8 mouse cellular contexts compared by ENCODE assay signal in genomic region chr8:126583018-126583417, GRCm38 (mm10). TPM values are rescaled to one million over a fixed set of nuclear protein-coding genes. Genes with fewer than 3 reads are reported as not detected.
A peak's percentile ranks its signal among the peaks of the same experiment; 100 is the strongest.
DNase-seq lines count a peak whose midpoint lies in the region; ATAC-seq and TF ChIP-seq lines count a peak whose summit lies in the region.

No protein-coding gene starts in this region.

- no peaks in the 10 kb centered on the region for H3K9me3 ChIP-seq in midbrain, postnatal 0 days (ENCODE audit: low read length)
- no peaks in the 10 kb centered on the region for H3K9me3 ChIP-seq in midbrain, embryonic 16.5 days (replicated peaks; ENCODE audit: control insufficient read depth, low read length, poor library complexity, severe bottlenecking)
- H3K9me3 ChIP-seq in intestine, embryonic 16.5 days (ENCODE audit: control insufficient read depth, low read length), result no peaks in the 10 kb centered on the region
- peaks cover 6% of the 10 kb centered on the region; the same call in 1 of the 2 replicates for H3K9me3 ChIP-seq in stomach, embryonic 14.5 days (ENCODE audit: control insufficient read depth, low read depth, low read length)

- ATAC-seq in midbrain, postnatal 0 days (ENCODE audit: low FRiP score), result no peak
- no peak for ATAC-seq in midbrain, embryonic 16.5 days
- ATAC-seq in intestine, embryonic 16.5 days, result no peak
- ATAC-seq in stomach, embryonic 14.5 days (ENCODE audit: insufficient number of reproducible peaks, insufficient read depth, low FRiP score, low read depth), result no peak

- no peak overlapping the region for H3K4me3 ChIP-seq in midbrain, postnatal 0 days (ENCODE audit: low read depth, low read length)
- no peak overlapping the region for H3K4me3 ChIP-seq in midbrain, embryonic 16.5 days (ENCODE audit: low read depth, low read length)
- no peak overlapping the region for H3K4me3 ChIP-seq in intestine, embryonic 16.5 days (ENCODE audit: low read length)
- no peak overlapping the region for H3K4me3 ChIP-seq in stomach, embryonic 14.5 days (ENCODE audit: low read depth, low read length)

- H3K27me3 ChIP-seq in midbrain, postnatal 0 days (ENCODE audit: insufficient read depth, low read length), result no peaks in the 10 kb centered on the region
- no peaks in the 10 kb centered on the region for H3K27me3 ChIP-seq in midbrain, embryonic 16.5 days (ENCODE audit: control insufficient read depth, insufficient read depth, low read depth, low read length)
- no peaks in the 10 kb centered on the region for H3K27me3 ChIP-seq in intestine, embryonic 16.5 days (replicated peaks; ENCODE audit: control insufficient read depth, insufficient read depth, low read length)
- H3K27me3 ChIP-seq in stomach, embryonic 14.5 days (ENCODE audit: control insufficient read depth, insufficient read depth, low read length), result no peaks in the 10 kb centered on the region

- peak overlapping the region; percentile 97; the same call in 1 of the 2 replicates for H3K4me2 ChIP-seq in midbrain, postnatal 0 days (ENCODE audit: low read depth, low read length, poor library complexity, severe bottlenecking)
- no peak overlapping the region for H3K4me2 ChIP-seq in midbrain, embryonic 16.5 days (ENCODE audit: low read length)
- peak overlapping the region; percentile 86; the same call in 1 of the 2 replicates for H3K4me2 ChIP-seq in intestine, embryonic 16.5 days (ENCODE audit: low read depth, low read length)
- no peak overlapping the region for H3K4me2 ChIP-seq in stomach, embryonic 14.5 days (replicated peaks; ENCODE audit: low read depth, low read length)

- no peak for TF ChIP-seq CTCF in midbrain, postnatal 0 days (IDR thresholded peaks at IDR 0.05)

- H3K4me1 ChIP-seq in midbrain, postnatal 0 days (ENCODE audit: insufficient read depth, low read length), result peaks cover 16% of the 10 kb centered on the region
- H3K4me1 ChIP-seq in midbrain, embryonic 16.5 days (ENCODE audit: control insufficient read depth, insufficient read depth, low read length), result peaks cover 45% of the 10 kb centered on the region
- peaks cover 41% of the 10 kb centered on the region for H3K4me1 ChIP-seq in intestine, embryonic 16.5 days (ENCODE audit: control insufficient read depth, insufficient read depth, low read length)
- H3K4me1 ChIP-seq in stomach, embryonic 14.5 days (ENCODE audit: control insufficient read depth, insufficient read depth, low read length), result peaks cover 17% of the 10 kb centered on the region; the same call in 1 of the 2 replicates

- no peak overlapping the region for H3K27ac ChIP-seq in midbrain, postnatal 0 days (ENCODE audit: low read depth, low read length)
- H3K27ac ChIP-seq in midbrain, embryonic 16.5 days (ENCODE audit: low read length), result no peak overlapping the region
- peak overlapping the region; percentile 98 for H3K27ac ChIP-seq in intestine, embryonic 16.5 days (ENCODE audit: low read length)
- peak overlapping the region; percentile 96; the same call in 1 of the 2 replicates for H3K27ac ChIP-seq in stomach, embryonic 14.5 days (ENCODE audit: low read length)

- no peak overlapping the region for H3K9ac ChIP-seq in midbrain, postnatal 0 days (replicated peaks; ENCODE audit: low read length, poor library complexity, severe bottlenecking)
- no peak overlapping the region for H3K9ac ChIP-seq in midbrain, embryonic 16.5 days (ENCODE audit: low read depth, low read length)
- H3K9ac ChIP-seq in intestine, embryonic 16.5 days (ENCODE audit: low read depth, low read length), result 0 out of 2 replicates have a peak overlapping the region, but pooled peaks have one; percentile 1
- H3K9ac ChIP-seq in stomach, embryonic 14.5 days (replicated peaks; ENCODE audit: low read depth, low read length), result no peak overlapping the region

- DNase-seq in cerebellum, adult 9-11 months, result peak; percentile 28
- no peak for DNase-seq in cerebellum, postnatal 4 days (ENCODE audit: low spot score in 2 of 2)
- DNase-seq in midbrain, postnatal 0 days (ENCODE audit: low spot score), result no peak
- DNase-seq in spleen, postnatal 14 days (ENCODE audit: low spot score in 2 of 2), result no peak
- no peak for DNase-seq in urinary bladder, postnatal 10 days (ENCODE audit: low spot score)

- peaks cover 4% of the 10 kb centered on the region; the same call in 1 of the 2 replicates for H3K36me3 ChIP-seq in midbrain, postnatal 0 days (ENCODE audit: insufficient read depth, low read length)
- no peaks in the 10 kb centered on the region for H3K36me3 ChIP-seq in midbrain, embryonic 16.5 days (ENCODE audit: control insufficient read depth, insufficient read depth, low read length)
- no peaks in the 10 kb centered on the region for H3K36me3 ChIP-seq in intestine, embryonic 16.5 days (ENCODE audit: control insufficient read depth, insufficient read depth, low read length)
- peaks cover 11% of the 10 kb centered on the region; the same call in 1 of the 2 replicates for H3K36me3 ChIP-seq in stomach, embryonic 14.5 days (ENCODE audit: control insufficient read depth, insufficient read depth, low read length)

- 28% methylated on average over 2 of the region's 2 CpGs for WGBS in midbrain, postnatal 0 days
- 33% methylated on average over 2 of the region's 2 CpGs for WGBS in midbrain, embryonic 16.5 days
- 51% methylated on average over 2 of the region's 2 CpGs for WGBS in intestine, embryonic 16.5 days
- WGBS in stomach, embryonic 14.5 days, result 54% methylated on average over 2 of the region's 2 CpGs

RNA-seq across cellular contexts. Expression of gene Irf2bp2, which starts 10.8 kb away (rescaled TPM):
- total RNA-seq in midbrain, postnatal 0 days (2014; rRNA removed), result 81.3 and 88.2 TPM in 2 replicates
- polyA plus RNA-seq in midbrain, postnatal 0 days (2015; fragmentation: Nextera tagmentation; extraction: Ambion mirVana), result 8.0 and 9.2 TPM in 2 replicates
- polyA plus RNA-seq in midbrain, embryonic 16.5 days (2015; fragmentation: Nextera tagmentation; extraction: Ambion mirVana), result 9.6 and 9.9 TPM in 2 replicates
- 11.5 and 11.9 TPM in 2 replicates for polyA plus RNA-seq in intestine, embryonic 16.5 days (2015; fragmentation: Nextera tagmentation; extraction: Ambion mirVana)
- polyA plus RNA-seq in stomach, embryonic 14.5 days (2014; fragmentation: Nextera tagmentation; extraction: Ambion mirVana), result 9.7 and 10.0 TPM in 2 replicates

Comparison
In these comparisons a context has a peak if more than half of its experiments do, and no peak if none do; other contexts are left out.
1. H3K4me2 ChIP-seq: peak in midbrain, postnatal 0 days (single experiment) and intestine, embryonic 16.5 days (single experiment); none in midbrain, embryonic 16.5 days (single experiment) and stomach, embryonic 14.5 days (single experiment).
2. H3K27ac ChIP-seq: peak in intestine, embryonic 16.5 days (single experiment) and stomach, embryonic 14.5 days (single experiment); none in midbrain, postnatal 0 days (single experiment) and midbrain, embryonic 16.5 days (single experiment).